Mouse (Mus musculus) activated CD4-positive, CD25-positive, alpha-beta regulatory T cell, adult 4 months (primary cell): ENCODE measurements around the gene Plekhb1. TPM values are rescaled to one million over a fixed set of nuclear protein-coding genes. Genes with fewer than 3 reads are reported as not detected.
A peak's percentile ranks its signal among the peaks of the same experiment; 100 is the strongest.

ENCODE experiments used
- ATAC-seq: one replicate; pipeline ENCODE4 v1.8.0; 2017
- polyA plus RNA-seq, 2 experiments: library from polyadenylated mRNA; unstranded; fragments of 100-300 nt; shearing (Covaris generic); gene quantifications; one replicate each; pipeline ENCODE4 v1.2.1; 2017

The Plekhb1 gene
- polyA plus RNA-seq, 2 experiments from 2014 or later = 0.34 TPM; not detected in 1

GRCm38 (mm10) chr7:100656739-100657138, 5.5 kb downstream of the Plekhb1 start:
- no peak for ATAC-seq

- ATAC-seq = no peak
Observed at GRCm38 (mm10) chr7:100654441-100654840, 7.8 kb downstream of the Plekhb1 start.

- ATAC-seq = no peak
Observed at GRCm38 (mm10) chr7:100653480-100654266, 8.5 kb downstream of the Plekhb1 start.

GRCm38 (mm10) chr7:100651011-100651410, 11.2 kb downstream of the Plekhb1 start:
- no peak for ATAC-seq

GRCm38 (mm10) chr7:100650421-100650820, 11.8 kb downstream of the Plekhb1 start:
- no peak for ATAC-seq

- ATAC-seq = no peak
Observed at GRCm38 (mm10) chr7:100649826-100650225, 12.4 kb downstream of the Plekhb1 start.

- no peak for ATAC-seq
Observed at GRCm38 (mm10) chr7:100649095-100649494, 13.1 kb downstream of the Plekhb1 start.

- no peak for ATAC-seq
Observed at GRCm38 (mm10) chr7:100645147-100645546, 17.1 kb downstream of the Plekhb1 start.

- no peak for ATAC-seq
Observed at GRCm38 (mm10) chr7:100642413-100642812, 19.8 kb downstream of the Plekhb1 start.

- ATAC-seq = no peak
Observed at GRCm38 (mm10) chr7:100637657-100638056, 24.6 kb downstream of the Plekhb1 start.

- ATAC-seq = no peak
Observed at GRCm38 (mm10) chr7:100624538-100624937, 37.7 kb downstream of the Plekhb1 start.

- ATAC-seq = peak; percentile 63
Observed at GRCm38 (mm10) chr7:100622277-100622676, 39.9 kb downstream of the Plekhb1 start.

- ATAC-seq = no peak
Observed at GRCm38 (mm10) chr7:100616121-100616857, 45.9 kb downstream of the Plekhb1 start.

GRCm38 (mm10) chr7:100608910-100609309, 53.3 kb downstream of the Plekhb1 start:
- no peak for ATAC-seq

- ATAC-seq = peak; percentile 0
Observed at GRCm38 (mm10) chr7:100608130-100608741, 54.0 kb downstream of the Plekhb1 start, which contains the start of gene Mrpl48. Mrpl48 (minus strand) TSS chr7:100608301.

GRCm38 (mm10) chr7:100607214-100608129, 54.7 kb downstream of the Plekhb1 start, which contains the start of gene Rab6a:
Rab6a (plus strand) TSS chr7:100607410.
- peak; percentile 91 for ATAC-seq

GRCm38 (mm10) chr7:100600211-100600610, 62.0 kb downstream of the Plekhb1 start:
- no peak for ATAC-seq

GRCm38 (mm10) chr7:100593349-100593748, 68.9 kb downstream of the Plekhb1 start:
- ATAC-seq = no peak
